Mouse (Mus musculus): ENCODE data around the gene Ryk.
"Not testable (repeated sequence)": the region's sequence is repeated elsewhere in the genome, so short reads cannot be mapped to it uniquely, and the experiment has no call there.

The Ryk gene

GRCm38 (mm10) chr9:102904952-102905351 lies 70.2 kb downstream of the Ryk start:
- DNase-seq (ENCODE audit: low read depth, low spot score), result no peak

- no peak for DNase-seq (ENCODE audit: low read depth, low spot score)
Measured at GRCm38 (mm10) chr9:102906781-102907180, 72.1 kb downstream of the Ryk start.

GRCm38 (mm10) chr9:102907521-102908246 lies 73.0 kb downstream of the Ryk start:
- no peak for DNase-seq (ENCODE audit: low read depth, low spot score)

GRCm38 (mm10) chr9:102911526-102911925 lies 76.8 kb downstream of the Ryk start:
- DNase-seq (ENCODE audit: low read depth, low spot score), result no peak

GRCm38 (mm10) chr9:102912516-102913035 lies 77.9 kb downstream of the Ryk start:
- no peak for DNase-seq (ENCODE audit: low read depth, low spot score)

- not testable (repeated sequence) for DNase-seq (ENCODE audit: low read depth, low spot score)
Measured at GRCm38 (mm10) chr9:102913597-102913996, 78.9 kb downstream of the Ryk start.

- DNase-seq (ENCODE audit: low read depth, low spot score), result no peak
Measured at GRCm38 (mm10) chr9:102914583-102914982, 79.9 kb downstream of the Ryk start.

GRCm38 (mm10) chr9:102915292-102915854 lies 80.7 kb downstream of the Ryk start:
- DNase-seq (ENCODE audit: low read depth, low spot score), result no peak

GRCm38 (mm10) chr9:102916076-102916475 lies 81.4 kb downstream of the Ryk start:
- no peak for DNase-seq (ENCODE audit: low read depth, low spot score)

GRCm38 (mm10) chr9:102917532-102918129 lies 82.9 kb downstream of the Ryk start:
- no peak for DNase-seq (ENCODE audit: low read depth, low spot score)

- DNase-seq (ENCODE audit: low read depth, low spot score), result peak; percentile 17
Measured at GRCm38 (mm10) chr9:102919486-102919885, 84.8 kb downstream of the Ryk start.

- no peak for DNase-seq (ENCODE audit: low read depth, low spot score)
Measured at GRCm38 (mm10) chr9:102921791-102922190, 87.1 kb downstream of the Ryk start.

GRCm38 (mm10) chr9:102922866-102923434 lies 88.2 kb downstream of the Ryk start:
- DNase-seq (ENCODE audit: low read depth, low spot score), result no peak

- DNase-seq (ENCODE audit: low read depth, low spot score), result no peak
Measured at GRCm38 (mm10) chr9:102923836-102924235, 89.1 kb downstream of the Ryk start.

- peak; percentile 86 for DNase-seq (ENCODE audit: low read depth, low spot score)
Measured at GRCm38 (mm10) chr9:102924627-102925316, 90.1 kb downstream of the Ryk start.

GRCm38 (mm10) chr9:102926137-102926536 lies 91.4 kb downstream of the Ryk start:
- no peak for DNase-seq (ENCODE audit: low read depth, low spot score)

GRCm38 (mm10) chr9:102929776-102930175 lies 95.1 kb downstream of the Ryk start:
- DNase-seq (ENCODE audit: low read depth, low spot score), result no peak

- peak; percentile 79 for DNase-seq (ENCODE audit: low read depth, low spot score)
Measured at GRCm38 (mm10) chr9:102933925-102934721, 99.4 kb downstream of the Ryk start.

- DNase-seq (ENCODE audit: low read depth, low spot score), result no peak
Measured at GRCm38 (mm10) chr9:102942221-102942620, 107.5 kb downstream of the Ryk start.

- peak; percentile 46 for DNase-seq (ENCODE audit: low read depth, low spot score)
Measured at GRCm38 (mm10) chr9:102944891-102945290, 110.2 kb downstream of the Ryk start.

- DNase-seq (ENCODE audit: low read depth, low spot score), result no peak
Measured at GRCm38 (mm10) chr9:102946469-102947015, 111.8 kb downstream of the Ryk start.

All from ZHBTc4 (cell line).